Comparison of ENCODE assay signal across 7 mouse cellular contexts in the genomic region with DNA sequence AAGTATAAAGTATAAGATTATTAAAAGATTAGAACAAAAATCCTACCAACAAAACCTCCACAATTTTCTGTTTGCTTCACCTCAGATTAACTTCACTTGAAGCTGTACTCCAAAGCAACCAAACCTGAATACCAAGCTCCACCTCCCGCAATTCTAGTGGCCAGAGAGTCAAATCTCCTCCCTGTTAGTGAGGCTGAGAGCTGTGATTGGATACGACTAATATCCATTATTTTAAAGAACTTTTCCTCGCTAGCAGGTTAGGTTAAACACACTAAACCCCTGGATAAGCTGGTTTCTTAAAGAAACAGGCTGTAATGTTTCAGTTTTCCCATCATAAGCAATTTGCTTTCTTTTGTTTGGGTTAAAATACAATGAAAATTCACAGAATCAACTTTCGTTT. TPM values are rescaled to one million over a fixed set of nuclear protein-coding genes. Genes with fewer than 3 reads are reported as not detected.
DNase-seq lines count a peak whose midpoint lies in the region; ATAC-seq and TF ChIP-seq lines count a peak whose summit lies in the region.

No protein-coding gene starts in this region.

- no peak for TF ChIP-seq POLR2A in cortical plate, adult 2 months (IDR thresholded peaks at IDR 0.05; ENCODE audit: extremely low read depth, insufficient read depth, low read length)

- no peaks in the 10 kb centered on the region for H3K9me3 ChIP-seq in hindbrain, embryonic 16.5 days (ENCODE audit: control insufficient read depth, low read length)

- ATAC-seq in hindbrain, embryonic 16.5 days, result peak; percentile 100

- peaks cover 2% of the 10 kb centered on the region; the same call in 1 of the 2 replicates for H3K4me1 ChIP-seq in cortical plate, adult 2 months (ENCODE audit: control insufficient read depth, insufficient read depth, low read length)
- H3K4me1 ChIP-seq in hindbrain, embryonic 16.5 days (ENCODE audit: control insufficient read depth, insufficient read depth, low read depth, low read length), result peaks cover 10% of the 10 kb centered on the region

- no peak overlapping the region for H3K27ac ChIP-seq in cortical plate, adult 2 months (ENCODE audit: insufficient read depth, low read length)
- no peak overlapping the region for H3K27ac ChIP-seq in hindbrain, embryonic 16.5 days (ENCODE audit: low read depth, low read length)

- DNase-seq in adipocyte (ENCODE audit: low spot score), result peak; percentile 86
- DNase-seq in gastrocnemius, adult 18-20 months (ENCODE audit: low spot score), result peak; percentile 81
- DNase-seq in left cerebral cortex, adult 11 months (ENCODE audit: low spot score), result peak; percentile 83
- peak; percentile 93 for DNase-seq in lung, postnatal 36 days
- DNase-seq in right cerebral cortex, adult 18-20 months, result peak; percentile 86

- 4% methylated on average over 4 of the region's 4 CpGs for WGBS in hindbrain, embryonic 16.5 days

- TF ChIP-seq CTCF in cortical plate, adult 2 months (IDR thresholded peaks at IDR 0.05; ENCODE audit: extremely low read depth, insufficient read depth, low read length), result no peak

- H3K4me2 ChIP-seq in hindbrain, embryonic 16.5 days (ENCODE audit: low read length), result peak overlapping the region; percentile 45; the same call in 1 of the 2 replicates

- H3K27me3 ChIP-seq in hindbrain, embryonic 16.5 days (replicated peaks; ENCODE audit: control insufficient read depth, insufficient read depth, low read length), result no peaks in the 10 kb centered on the region

- H3K4me3 ChIP-seq in cortical plate, adult 2 months (ENCODE audit: insufficient read depth, low read length), result peak overlapping the region; percentile 72
- H3K4me3 ChIP-seq in hindbrain, embryonic 16.5 days (ENCODE audit: low read length), result peak overlapping the region; percentile 47

- H3K36me3 ChIP-seq in hindbrain, embryonic 16.5 days (ENCODE audit: control insufficient read depth, insufficient read depth, low read length), result no peaks in the 10 kb centered on the region

- H3K9ac ChIP-seq in hindbrain, embryonic 16.5 days (ENCODE audit: low read depth, low read length), result 0 out of 2 replicates have a peak overlapping the region, but pooled peaks have one; percentile 20

RNA-seq across cellular contexts. Expression of a gene that starts 10.5 kb away (rescaled TPM):
- 73.2 and 74.7 TPM in 2 replicates for polyA plus RNA-seq in cortical plate, adult 2 months (2012; rRNA removed)
- total RNA-seq in gastrocnemius, adult 18-20 months (2021), result 100 to 1,000 TPM; 103 to 104 TPM
- 170 and 173 TPM in 2 replicates for polyA plus RNA-seq in hindbrain, embryonic 16.5 days (2015; fragmentation: Nextera tagmentation; extraction: Ambion mirVana)
